Mouse (Mus musculus): Measurements from ENCODE around the gene Gm45902. TPM values are rescaled to one million over a fixed set of nuclear protein-coding genes. Genes with fewer than 3 reads are reported as not detected.
A peak's percentile ranks its signal among the peaks of the same experiment; 100 is the strongest.

Gm45902 gene
- polyA plus RNA-seq, 2 experiments: 1.2 to 1.5 TPM

- Histone ChIP-seq H3K9ac (replicated peaks) (no peak overlapping the region), H3K4me3 (ENCODE audit: insufficient read depth in 1 of 2, low read depth in 2 of 2, low read length in 2 of 2) (no peak overlapping the region), H3K27ac (no peak overlapping the region), H3K27me3 (ENCODE audit: control insufficient read depth, insufficient read depth, low read length) (no peaks in the 10 kb centered on the region), H3K36me3 (replicated peaks; ENCODE audit: control insufficient read depth, insufficient read depth, low read depth) (no peaks in the 10 kb centered on the region), H3K4me2 (ENCODE audit: low read depth) (no peak overlapping the region), H3K9me3 (ENCODE audit: control insufficient read depth, low read length) (no peaks in the 10 kb centered on the region), H3K4me1 (replicated peaks; ENCODE audit: control insufficient read depth in 2 of 2, insufficient read depth in 2 of 2, low read length in 1 of 2) (no peaks in the 10 kb centered on the region)
- DNase-seq (ENCODE audit: low read depth in 3 of 3, low spot score in 3 of 3) (no peak), ATAC-seq (ENCODE audit: insufficient read depth) (no peak)
- 58% methylated on average over 6 of the region's 6 CpGs for WGBS (ENCODE audit: insufficient replicate concordance)
- TF ChIP-seq EP300 (IDR thresholded peaks at IDR 0.05; ENCODE audit: low read depth): no peak
- TF ChIP-seq CTCF (IDR thresholded peaks at IDR 0.05; ENCODE audit: low read depth): no peak
These were observed 13.7 kb upstream of the Gm45902 start for GRCm38 (mm10) chr2:3526288-3526687.

- ATAC-seq (ENCODE audit: insufficient read depth): no peak
- WGBS (ENCODE audit: insufficient replicate concordance): 41% methylated on average over 4 of the region's 4 CpGs
- TF ChIP-seq EP300 (IDR thresholded peaks at IDR 0.05; ENCODE audit: low read depth): no peak
- no peak for TF ChIP-seq CTCF (IDR thresholded peaks at IDR 0.05; ENCODE audit: low read depth)
- H3K4me1 ChIP-seq (replicated peaks; ENCODE audit: control insufficient read depth in 2 of 2, insufficient read depth in 2 of 2, low read length in 1 of 2): no peaks in the 10 kb centered on the region
- H3K4me3 ChIP-seq (ENCODE audit: insufficient read depth in 1 of 2, low read depth in 2 of 2, low read length in 2 of 2): no peak overlapping the region
- H3K27ac ChIP-seq: no peak overlapping the region
- no peaks in the 10 kb centered on the region for H3K27me3 ChIP-seq (ENCODE audit: control insufficient read depth, insufficient read depth, low read length)
- DNase-seq (ENCODE audit: low read depth in 3 of 3, low spot score in 3 of 3): no peak
- H3K9ac ChIP-seq (replicated peaks): no peak overlapping the region
- H3K4me2 ChIP-seq (ENCODE audit: low read depth): no peak overlapping the region
- no peaks in the 10 kb centered on the region for H3K36me3 ChIP-seq (replicated peaks; ENCODE audit: control insufficient read depth, insufficient read depth, low read depth)
- no peaks in the 10 kb centered on the region for H3K9me3 ChIP-seq (ENCODE audit: control insufficient read depth, low read length)
These were observed 10.0 kb upstream of the Gm45902 start for GRCm38 (mm10) chr2:3522558-3522957.

- ATAC-seq (ENCODE audit: insufficient read depth): no peak
- WGBS (ENCODE audit: insufficient replicate concordance): under 1% methylated on average over 15 of the region's 15 CpGs
These were observed 514 bp downstream of the Gm45902 start for GRCm38 (mm10) chr2:3512076-3512475.

GRCm38 (mm10) chr2:3500886-3501285, 11.7 kb downstream of the Gm45902 start:
- Histone ChIP-seq H3K36me3 (replicated peaks; ENCODE audit: control insufficient read depth, insufficient read depth, low read depth) (peaks cover 50% of the 10 kb centered on the region), H3K4me1 (replicated peaks; ENCODE audit: control insufficient read depth in 2 of 2, insufficient read depth in 2 of 2, low read length in 1 of 2) (0 out of 4 replicates have a peak, but pooled peaks cover 0 to 2% of the 10 kb centered on the region in 2 experiments), H3K9me3 (ENCODE audit: control insufficient read depth, low read length) (no peaks in the 10 kb centered on the region), H3K4me2 (ENCODE audit: low read depth) (no peak overlapping the region), H3K27ac (no peak overlapping the region), H3K9ac (replicated peaks) (no peak overlapping the region), H3K4me3 (ENCODE audit: insufficient read depth in 1 of 2, low read depth in 2 of 2, low read length in 2 of 2) (no peak overlapping the region), H3K27me3 (ENCODE audit: control insufficient read depth, insufficient read depth, low read length) (no peaks in the 10 kb centered on the region)
- WGBS (ENCODE audit: insufficient replicate concordance): 91% methylated on average over 5 of the region's 5 CpGs
- ATAC-seq (ENCODE audit: insufficient read depth) (no peak), DNase-seq (ENCODE audit: low read depth in 3 of 3, low spot score in 3 of 3) (no peak)
- TF ChIP-seq CTCF (IDR thresholded peaks at IDR 0.05; ENCODE audit: low read depth) (no peak), EP300 (IDR thresholded peaks at IDR 0.05; ENCODE audit: low read depth) (no peak)

More at GRCm38 (mm10) chr2:3512076-3512475, 514 bp downstream of the Gm45902 start:
- H3K9ac ChIP-seq (replicated peaks): peak overlapping the region; percentile 85
- TF ChIP-seq CTCF (IDR thresholded peaks at IDR 0.05; ENCODE audit: low read depth): no peak
- TF ChIP-seq EP300 (IDR thresholded peaks at IDR 0.05; ENCODE audit: low read depth): no peak
- no peaks in the 10 kb centered on the region for H3K9me3 ChIP-seq (ENCODE audit: control insufficient read depth, low read length)
- peak; percentile 45 to 70 (median 47) for DNase-seq (ENCODE audit: low read depth in 3 of 3, low spot score in 3 of 3)
- peaks cover 29% of the 10 kb centered on the region for H3K36me3 ChIP-seq (replicated peaks; ENCODE audit: control insufficient read depth, insufficient read depth, low read depth)
- H3K4me2 ChIP-seq (ENCODE audit: low read depth): peak overlapping the region; percentile 93
- no peaks in the 10 kb centered on the region for H3K27me3 ChIP-seq (ENCODE audit: control insufficient read depth, insufficient read depth, low read length)
- H3K4me3 ChIP-seq (ENCODE audit: insufficient read depth in 1 of 2, low read depth in 2 of 2, low read length in 2 of 2): peak overlapping the region; percentile 66 to 93
- H3K27ac ChIP-seq: peak overlapping the region; percentile 31; the same call in 1 of the 2 replicates
- H3K4me1 ChIP-seq (replicated peaks; ENCODE audit: control insufficient read depth in 2 of 2, insufficient read depth in 2 of 2, low read length in 1 of 2): peaks cover 5 to 10% of the 10 kb centered on the region in 2 experiments; a peak in 3 of 4 replicates

DNA sequence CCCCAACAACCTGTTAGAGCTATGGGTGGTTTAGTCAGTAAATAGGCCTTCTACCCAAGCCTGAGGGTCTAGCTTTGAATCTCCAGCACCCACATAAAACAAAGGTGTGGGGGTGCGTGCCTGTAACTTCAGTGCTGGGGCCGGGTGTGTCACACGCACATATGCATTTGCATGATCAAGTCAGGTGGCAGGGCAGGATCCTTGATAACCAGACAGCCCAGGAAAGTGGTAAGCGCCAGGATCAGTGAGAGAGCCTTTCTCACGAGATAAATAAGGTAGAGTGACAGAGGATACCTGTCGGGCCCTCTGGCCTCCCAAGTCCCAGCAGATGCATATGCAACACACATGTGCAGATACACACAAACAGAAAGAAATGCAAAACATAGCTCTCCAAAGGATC, 13.0 kb downstream of the Gm45902 start:
- H3K36me3 ChIP-seq (replicated peaks; ENCODE audit: control insufficient read depth, insufficient read depth, low read depth): peaks cover 54% of the 10 kb centered on the region
- H3K9me3 ChIP-seq (ENCODE audit: control insufficient read depth, low read length): no peaks in the 10 kb centered on the region

More for the DNA sequence above, 13.0 kb downstream of the Gm45902 start:
- Histone ChIP-seq H3K27me3 (ENCODE audit: control insufficient read depth, insufficient read depth, low read length) (no peaks in the 10 kb centered on the region), H3K4me3 (ENCODE audit: insufficient read depth in 1 of 2, low read depth in 2 of 2, low read length in 2 of 2) (no peak overlapping the region), H3K27ac (no peak overlapping the region), H3K4me1 (replicated peaks; ENCODE audit: control insufficient read depth in 2 of 2, insufficient read depth in 2 of 2, low read length in 1 of 2) (0 out of 4 replicates have a peak, but pooled peaks cover 0 to 2% of the 10 kb centered on the region in 2 experiments), H3K4me2 (ENCODE audit: low read depth) (no peak overlapping the region), H3K9ac (replicated peaks) (no peak overlapping the region)
- 50% methylated on average over 6 of the region's 6 CpGs for WGBS (ENCODE audit: insufficient replicate concordance)
- TF ChIP-seq EP300 (IDR thresholded peaks at IDR 0.05; ENCODE audit: low read depth): no peak
- TF ChIP-seq CTCF (IDR thresholded peaks at IDR 0.05; ENCODE audit: low read depth): no peak
- ATAC-seq (ENCODE audit: insufficient read depth) (peak; percentile 58), DNase-seq (ENCODE audit: low read depth in 3 of 3, low spot score in 3 of 3) (no peak)

All from liver, embryonic 14.5 days (tissue).